Mouse (Mus musculus) G1E (cell line): ENCODE measurements around the gene Gm5800.
"Not testable (repeated sequence)": the region's sequence is repeated elsewhere in the genome, so short reads cannot be mapped to it uniquely, and the experiment has no call there.

ENCODE experiments used
- CTCF ChIP-seq: IDR thresholded peaks from 2 replicates; pipeline ENCODE4 v1.5.1; 2012; ENCODE audit warnings: low read depth, low read length, inconsistent platforms, mixed read lengths
- GATA1 ChIP-seq: IDR thresholded peaks from 2 replicates; pipeline ENCODE4 v1.6.1; 2012; ENCODE audit warnings: borderline replicate concordance, low read length, inconsistent platforms, mixed read lengths
- GATA2 ChIP-seq: IDR thresholded peaks from 2 replicates; pipeline ENCODE4 v1.6.1; 2012; ENCODE audit warnings: low read depth, low read length, inconsistent platforms, borderline replicate concordance
- TAL1 ChIP-seq: conservative IDR thresholded peaks from 2 replicates; pipeline ENCODE4 v1.6.1; 2012; ENCODE audit warnings: low read depth, low read length, inconsistent platforms, mixed read lengths

DNA sequence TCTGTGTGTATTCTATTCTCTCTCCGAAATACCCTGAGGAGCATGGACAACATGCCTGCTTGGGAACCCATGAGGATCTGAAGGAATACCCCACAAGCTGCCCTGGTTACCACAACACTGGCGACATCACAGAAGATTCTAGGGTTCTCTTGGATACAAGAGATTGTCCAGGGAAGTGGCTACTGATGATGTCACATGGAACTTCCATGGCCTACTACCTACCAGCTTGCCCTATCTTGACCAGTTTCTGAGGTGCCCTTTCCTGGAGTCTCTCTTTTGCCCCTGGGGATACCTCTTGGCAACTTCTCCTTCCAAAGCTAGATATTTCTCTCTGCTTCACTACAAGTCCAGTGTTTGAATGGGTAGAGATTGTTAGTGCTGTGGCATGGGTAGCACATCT is 21.6 kb downstream of the Gm5800 start, which contains the start of gene Gm17079:
- TF ChIP-seq CTCF, GATA1, TAL1, GATA2: not testable (repeated sequence)
